Mouse (Mus musculus) cerebellum, adult 18-20 months (tissue): ENCODE data around the gene Pip5k1b.

Source experiments
- DNase-seq, 2 experiments: peaks; one replicate each; pipeline ENCODE4 v3.0.0; 2021

Gene Pip5k1b

GRCm38 (mm10) chr19:24514661-24515642 lies 40.7 kb downstream of the Pip5k1b start:
- peak in 1 of 2 experiments; percentile 1 for DNase-seq

- no peak for DNase-seq
These were observed 42.4 kb downstream of the Pip5k1b start for GRCm38 (mm10) chr19:24513105-24513843.

- DNase-seq, result no peak
These were observed 43.7 kb downstream of the Pip5k1b start for GRCm38 (mm10) chr19:24511939-24512338.

DNA sequence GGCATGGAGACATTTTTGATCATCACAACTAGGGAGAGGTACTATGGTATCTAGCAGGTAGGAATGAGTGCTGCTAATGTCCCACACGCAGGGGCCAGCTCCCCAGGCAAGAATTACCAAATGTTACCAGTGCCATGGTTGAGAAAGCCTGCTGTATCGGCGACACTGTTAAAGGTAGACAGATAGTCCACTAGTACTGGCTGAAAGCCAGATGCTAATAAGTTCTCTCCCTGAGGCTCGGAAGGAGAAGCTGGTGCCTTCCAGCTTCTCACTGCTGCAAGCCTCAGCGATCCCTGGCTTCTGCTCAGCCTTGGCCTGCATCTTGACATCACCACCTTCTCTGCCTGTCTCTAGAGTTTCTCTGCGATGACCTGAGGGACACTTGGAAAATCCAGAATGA lies 46.3 kb downstream of the Pip5k1b start:
- DNase-seq, result no peak

DNA sequence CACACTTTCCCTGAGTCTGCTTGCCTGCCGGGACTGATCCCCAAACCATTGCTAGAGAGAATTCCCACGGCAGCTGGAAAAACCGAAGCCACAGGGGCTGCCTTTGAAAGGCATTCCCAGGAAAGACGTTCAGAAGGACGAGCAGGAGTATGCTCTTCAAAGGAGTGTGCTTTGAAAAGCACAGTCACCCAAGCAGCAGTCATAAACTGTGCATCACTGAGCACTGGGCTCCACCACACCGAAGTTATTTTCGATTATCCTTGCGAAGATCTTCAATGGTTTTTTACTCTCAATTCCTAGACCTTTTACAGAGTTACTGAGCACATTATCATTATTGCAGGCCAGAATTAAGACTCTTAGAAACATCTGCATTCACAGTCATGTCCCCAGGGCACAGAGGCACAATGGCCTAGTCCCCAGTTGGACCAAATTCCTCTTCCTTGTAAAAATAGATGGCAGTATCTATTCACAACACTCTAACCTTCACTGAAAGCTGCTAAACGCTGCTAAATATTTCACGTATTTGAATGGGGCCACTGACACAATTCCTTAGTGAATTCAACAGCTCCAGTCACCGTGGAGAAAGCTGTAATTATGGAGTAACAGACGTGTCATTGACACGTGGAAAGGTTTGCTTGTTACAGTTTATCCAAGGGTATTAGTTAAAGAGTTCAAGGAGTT lies 47.4 kb downstream of the Pip5k1b start:
- no peak for DNase-seq

GRCm38 (mm10) chr19:24502736-24503421 lies 52.8 kb downstream of the Pip5k1b start:
- DNase-seq, result no peak

GRCm38 (mm10) chr19:24501525-24501924 lies 54.1 kb downstream of the Pip5k1b start:
- DNase-seq, result no peak

DNA sequence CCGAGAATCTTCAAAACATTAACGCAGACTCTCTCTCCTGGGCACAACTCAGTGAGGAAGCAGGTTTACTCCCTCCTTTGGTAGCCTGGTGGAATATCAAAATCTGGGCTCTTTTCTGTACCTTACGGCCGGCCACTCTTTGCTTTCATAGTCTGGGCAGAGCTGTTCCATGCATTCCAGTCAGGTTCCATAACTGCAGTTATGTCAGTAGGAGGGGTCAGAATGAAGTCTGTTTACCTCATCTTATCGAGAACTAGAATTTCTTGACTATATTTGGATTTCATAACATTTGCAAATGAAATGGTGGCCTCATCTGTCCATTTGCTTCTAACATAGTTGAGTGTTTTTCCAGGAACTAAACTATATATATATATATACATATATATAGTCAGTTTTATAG lies 55.2 kb downstream of the Pip5k1b start:
- DNase-seq, result no peak

DNA sequence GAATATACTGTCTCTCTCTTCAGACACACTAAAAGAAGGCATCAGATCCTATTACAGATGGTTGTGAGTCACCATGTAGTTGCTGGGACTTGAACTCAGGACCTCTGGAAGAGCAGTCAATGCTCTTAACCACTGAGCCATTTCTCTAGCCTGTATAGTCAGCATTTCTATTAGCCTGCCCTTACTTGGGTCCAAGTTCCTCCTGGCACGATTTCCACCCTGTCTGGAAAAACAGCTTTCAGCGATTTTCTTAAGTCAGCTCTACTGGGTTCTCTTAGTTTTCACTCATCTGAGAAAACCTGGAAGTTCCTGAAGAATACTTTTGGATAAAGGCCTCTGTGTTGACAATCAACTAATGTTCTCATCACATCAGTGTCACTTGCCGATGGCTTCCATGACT lies 56.4 kb downstream of the Pip5k1b start:
- DNase-seq, result no peak

DNA sequence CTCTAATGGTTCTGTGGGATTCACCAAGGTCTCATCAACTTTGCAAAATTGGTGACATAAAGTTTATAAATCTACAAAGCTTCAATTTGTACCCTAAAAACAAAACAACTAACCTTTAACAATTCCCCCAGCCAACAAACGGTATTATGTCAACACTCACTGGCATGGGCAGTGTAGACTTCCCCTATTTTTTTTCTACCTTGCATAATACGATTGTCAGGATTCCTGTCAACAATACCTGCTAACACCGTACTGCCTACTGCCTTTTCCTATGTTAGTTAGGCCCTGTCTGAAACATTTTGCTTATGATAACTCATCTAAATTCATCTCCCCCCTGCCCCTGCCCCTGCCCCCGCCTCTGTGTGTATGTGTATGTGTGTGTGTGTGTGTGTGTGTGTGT lies 61.8 kb downstream of the Pip5k1b start:
- no peak for DNase-seq

- DNase-seq, result no peak
These were observed 63.8 kb downstream of the Pip5k1b start for GRCm38 (mm10) chr19:24491824-24492223.

DNA sequence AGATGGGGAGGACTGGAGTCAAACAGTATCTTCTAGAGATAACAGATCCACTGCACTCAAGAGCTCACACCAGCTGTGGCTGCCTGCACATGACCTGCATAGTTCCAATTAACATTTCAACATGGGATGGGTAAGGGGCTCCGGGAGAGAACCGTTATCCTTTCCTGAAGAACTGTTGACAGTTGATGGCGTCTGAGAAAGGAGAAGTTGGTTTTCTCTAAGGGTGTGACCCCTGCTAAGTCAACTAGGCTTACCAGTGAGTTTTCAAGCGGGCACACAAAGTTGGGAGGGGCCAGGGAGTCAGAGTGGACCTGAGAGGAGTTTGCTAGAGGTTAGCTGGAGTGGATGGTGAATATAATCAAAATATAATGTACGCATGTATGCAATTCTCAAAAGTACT lies 65.4 kb downstream of the Pip5k1b start:
- DNase-seq, result no peak

- DNase-seq, result no peak
These were observed 69.0 kb downstream of the Pip5k1b start for GRCm38 (mm10) chr19:24486433-24487296.

- DNase-seq, result no peak
These were observed 71.0 kb downstream of the Pip5k1b start for GRCm38 (mm10) chr19:24484612-24485194.

- DNase-seq, result no peak
These were observed 74.8 kb downstream of the Pip5k1b start for GRCm38 (mm10) chr19:24480916-24481315.

GRCm38 (mm10) chr19:24476929-24477882 lies 78.5 kb downstream of the Pip5k1b start, which contains the start of gene Fam122a:
Gene Fam122a (minus strand): TSS chr19:24477356.
- peak; percentile 80 to 95 for DNase-seq

DNA sequence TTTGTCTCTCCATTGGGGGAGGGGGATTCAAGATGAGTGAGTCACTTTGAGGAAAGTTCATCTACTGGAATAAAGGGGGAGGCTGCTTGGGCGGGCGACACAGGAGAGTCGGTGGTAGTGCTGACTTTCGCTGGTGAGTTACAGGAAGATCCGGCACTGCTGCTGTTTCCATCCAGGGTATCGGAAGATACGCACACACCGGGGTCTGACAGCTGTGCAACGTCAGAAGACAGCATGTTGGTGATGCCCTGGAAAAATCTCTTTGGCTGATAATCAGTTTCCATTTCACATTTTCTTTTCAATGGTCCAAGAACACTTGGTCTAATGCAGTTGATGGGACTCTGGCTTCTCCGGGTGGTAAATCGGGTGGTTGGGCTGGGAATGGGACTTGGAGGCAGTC lies 79.2 kb downstream of the Pip5k1b start:
- no peak for DNase-seq

- no peak for DNase-seq
These were observed 80.4 kb downstream of the Pip5k1b start for GRCm38 (mm10) chr19:24475281-24475680.

DNA sequence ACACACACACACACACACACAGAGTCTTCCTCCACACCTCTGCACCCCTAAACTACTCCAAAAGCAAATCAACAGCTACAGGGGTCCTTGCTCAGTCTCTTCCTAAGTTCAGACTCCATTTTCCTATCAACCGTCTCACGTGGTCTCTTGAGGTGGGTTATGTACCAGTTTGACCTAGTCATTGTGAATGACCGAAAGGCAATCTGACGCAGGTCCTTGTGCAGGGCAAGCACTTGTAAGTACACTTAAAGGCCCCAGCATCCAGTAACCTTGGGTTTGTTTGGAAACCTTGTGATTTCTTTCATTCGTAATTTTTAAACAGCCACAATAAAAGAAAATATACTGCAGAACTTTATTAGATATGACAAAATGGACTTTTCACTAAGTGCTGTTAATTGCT lies 83.2 kb downstream of the Pip5k1b start:
- DNase-seq, result no peak

GRCm38 (mm10) chr19:24471538-24471937 lies 84.1 kb downstream of the Pip5k1b start:
- no peak for DNase-seq
